Mouse (Mus musculus) hindbrain, embryonic 16.5 days (tissue): Measurements from ENCODE around the gene Snw1. TPM values are rescaled to one million over a fixed set of nuclear protein-coding genes. Genes with fewer than 3 reads are reported as not detected.

Experiments
- ATAC-seq: fragments of 200-750 bp; cut with Nextera tagmentation; 2 replicates; pipeline ENCODE4 v1.8.0; 2017; ENCODE audit warnings: moderate TSS enrichment, moderate library complexity
- H3K27ac ChIP-seq: fragments of 300-500 bp; sonication (generic); 2 replicates; pipeline ENCODE4 v1.5.1; 2014; ENCODE audit warnings: low read depth, mild to moderate bottlenecking, control low read depth, low read length, moderate library complexity
- H3K27me3 ChIP-seq: fragments of 300-500 bp; sonication (generic); replicated peaks from 2 replicates; pipeline ENCODE4 v1.6.1; 2014; ENCODE audit warnings: low read length; ENCODE audit not compliant: control insufficient read depth, insufficient read depth
- H3K36me3 ChIP-seq: fragments of 300-500 bp; sonication (generic); 2 replicates; pipeline ENCODE4 v1.6.1; 2014; ENCODE audit warnings: mild to moderate bottlenecking, low read length, moderate library complexity, mixed read lengths; ENCODE audit not compliant: control insufficient read depth, insufficient read depth
- H3K4me1 ChIP-seq: fragments of 300-500 bp; sonication (generic); 2 replicates; pipeline ENCODE4 v1.6.1; 2014; ENCODE audit warnings: low read depth, low read length; ENCODE audit not compliant: control insufficient read depth, insufficient read depth
- H3K4me2 ChIP-seq: fragments of 300-500 bp; sonication (generic); 2 replicates; pipeline ENCODE4 v1.6.1; 2014; ENCODE audit warnings: mild to moderate bottlenecking, low read length, control low read depth, moderate library complexity
- H3K4me3 ChIP-seq: fragments of 300-500 bp; sonication (generic); 2 replicates; pipeline ENCODE4 v1.5.1; 2014; ENCODE audit warnings: mild to moderate bottlenecking, low read length, control low read depth, moderate library complexity
- H3K9ac ChIP-seq: fragments of 300-500 bp; sonication (generic); 2 replicates; pipeline ENCODE4 v1.6.1; 2014; ENCODE audit warnings: low read depth, mild to moderate bottlenecking, control low read depth, low read length, moderate library complexity
- H3K9me3 ChIP-seq: fragments of 300-500 bp; sonication (generic); 2 replicates; pipeline ENCODE4 v1.6.1; 2014; ENCODE audit warnings: mild to moderate bottlenecking, low read length, moderate library complexity; ENCODE audit not compliant: control insufficient read depth
- WGBS: fragments of 180-500 bp; shearing (Covaris S2); extraction: QIAGEN DNeasy Blood & Tissue Kit; methylation state at CpG from one replicate; pipeline ENCODE4 v1.1.7; 2014; 5-methylcytosine and 5-hydroxymethylcytosine counted together
- polyA plus RNA-seq: library from polyadenylated mRNA; unstranded; fragments of >200 nt; fragmentation: Nextera tagmentation; extraction: Ambion mirVana; gene quantifications from 2 replicates; pipeline ENCODE4 v1.2.1, GENCODE M21; 2015

Gene Snw1
- polyA plus RNA-seq, 1 experiment from 2014 or later: 92.7 TPM

DNA sequence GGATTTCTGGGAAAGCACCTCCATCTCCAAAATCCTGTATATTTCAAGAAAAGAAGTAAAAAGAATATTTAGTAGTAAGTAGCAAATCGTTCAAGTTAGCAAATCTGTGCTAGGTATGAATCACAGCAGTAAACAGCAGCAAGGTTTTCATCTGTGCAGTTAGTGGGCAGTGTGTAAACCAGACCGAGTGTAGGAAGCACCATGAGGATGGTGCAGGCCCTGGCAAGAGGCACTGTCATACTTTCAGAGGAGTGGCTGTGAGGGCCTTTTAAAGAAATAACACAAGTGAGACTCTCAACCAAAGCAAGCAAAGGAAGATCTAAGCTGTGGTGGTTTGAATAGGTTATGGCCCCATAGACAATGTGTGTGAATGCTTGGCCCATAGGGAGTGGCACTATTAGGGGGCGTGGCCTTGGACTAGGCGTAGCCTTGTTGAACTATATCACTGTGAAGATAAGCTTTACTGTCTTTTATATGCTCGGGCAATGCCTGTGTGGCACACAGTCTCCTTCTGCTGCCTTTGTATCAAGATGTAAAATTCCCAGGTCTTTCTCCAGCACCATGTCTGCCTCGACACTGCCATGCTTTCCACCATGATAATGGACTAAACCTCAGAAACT, 7.3 kb downstream of the Snw1 start:
- 95% methylated on average over 6 of the region's 6 CpGs for WGBS
- no peak overlapping the region for H3K27ac ChIP-seq
- H3K36me3 ChIP-seq: peaks cover 21% of the 10 kb centered on the region
- ATAC-seq: no peak
- H3K9me3 ChIP-seq: no peaks in the 10 kb centered on the region
- no peaks in the 10 kb centered on the region for H3K27me3 ChIP-seq
- H3K4me1 ChIP-seq: no peaks in the 10 kb centered on the region
- H3K4me3 ChIP-seq: no peak overlapping the region
- no peak overlapping the region for H3K9ac ChIP-seq
- H3K4me2 ChIP-seq: no peak overlapping the region

DNA sequence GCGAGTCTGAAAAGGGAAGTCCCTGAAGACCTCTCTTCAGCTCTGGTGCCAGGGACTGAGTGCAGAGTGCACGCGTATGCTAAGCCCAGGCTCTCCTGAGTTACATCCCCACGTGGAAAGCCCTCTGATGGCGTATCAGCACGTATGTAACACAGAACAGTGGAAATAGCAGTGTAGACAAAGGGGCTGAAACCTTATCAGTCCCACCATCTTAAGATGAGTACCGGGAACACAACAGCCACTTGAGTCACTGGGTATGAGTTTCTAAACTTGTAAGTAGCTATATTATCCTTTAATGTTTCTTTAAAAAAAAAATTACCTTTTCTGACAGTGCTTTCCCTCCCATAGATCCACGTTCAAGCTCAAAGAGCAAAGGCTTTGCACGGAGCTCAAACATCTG, 22.6 kb downstream of the Snw1 start:
- no peak overlapping the region for H3K9ac ChIP-seq
- no peaks in the 10 kb centered on the region for H3K9me3 ChIP-seq
- H3K27me3 ChIP-seq: no peaks in the 10 kb centered on the region
- peaks cover 46% of the 10 kb centered on the region for H3K36me3 ChIP-seq
- H3K27ac ChIP-seq: no peak overlapping the region
- WGBS: 91% methylated on average over 9 of the region's 9 CpGs
- H3K4me1 ChIP-seq: peaks cover 8% of the 10 kb centered on the region
- ATAC-seq: no peak
- no peak overlapping the region for H3K4me3 ChIP-seq
- H3K4me2 ChIP-seq: no peak overlapping the region

DNA sequence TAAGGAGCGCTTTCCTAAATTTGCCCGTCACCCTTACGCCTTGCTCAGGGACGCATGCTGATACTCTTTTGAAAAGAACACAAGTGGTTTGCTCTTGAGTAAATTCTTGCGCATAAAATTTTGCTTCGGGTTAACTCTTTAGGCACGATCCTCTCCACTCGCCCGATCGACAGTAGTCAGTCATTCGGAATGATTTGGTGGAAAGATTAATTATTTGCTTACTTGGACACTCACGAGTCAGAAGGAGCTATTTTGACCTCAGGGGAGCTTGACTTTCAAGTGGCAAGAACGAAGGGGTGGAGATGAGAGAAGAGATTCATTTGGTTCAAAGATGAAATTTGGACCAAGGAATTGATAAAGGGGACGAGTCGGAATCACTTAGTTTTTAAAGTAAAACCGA, 27.9 kb downstream of the Snw1 start:
- Histone ChIP-seq H3K4me3 (peak overlapping the region; percentile 85), H3K9ac (peak overlapping the region; percentile 86), H3K27me3 (no peaks in the 10 kb centered on the region), H3K36me3 (peaks cover 12% of the 10 kb centered on the region), H3K9me3 (no peaks in the 10 kb centered on the region), H3K4me2 (peak overlapping the region; percentile 95), H3K27ac (no peak overlapping the region; the same call in 1 of the 2 replicates), H3K4me1 (peaks cover 21% of the 10 kb centered on the region)
- no peak for ATAC-seq
- 5% methylated on average over 16 of the region's 16 CpGs for WGBS

DNA sequence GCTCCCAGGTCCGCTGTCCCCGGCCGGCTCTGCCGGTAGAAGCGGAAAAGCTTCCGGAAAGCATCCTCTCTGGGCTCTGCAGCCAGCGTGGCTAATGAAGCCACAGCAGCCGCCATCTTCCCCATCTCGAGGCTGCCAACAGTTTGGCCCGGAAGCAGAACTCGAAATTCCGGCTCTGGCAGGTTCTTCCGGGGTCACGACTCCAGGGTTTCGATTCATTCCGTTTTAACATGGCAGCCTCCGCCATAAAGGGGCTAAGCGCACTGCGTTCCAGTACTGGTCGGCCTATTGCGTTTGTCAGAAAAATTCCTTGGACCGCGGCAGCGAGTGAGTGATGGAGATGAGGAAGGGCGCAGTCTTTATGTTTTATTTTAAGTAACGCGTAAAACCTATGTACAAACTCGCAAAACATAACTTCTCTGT, 28.4 kb downstream of the Snw1 start, which contains the start of the genes Slirp and Alkbh1:
Slirp (plus strand) TSS at position 197 of the 423 bp plus-strand sequence.
Alkbh1 (minus strand) TSS at position 318 of the 423 bp plus-strand sequence.
- Histone ChIP-seq H3K27ac (peak within 1 kb of the TSS; percentile 85), H3K4me2 (peak within 1 kb of the TSS; percentile 95), H3K9me3 (no peaks in the 10 kb centered on the region), H3K9ac (peak within 1 kb of the TSS; percentile 86), H3K36me3 (peaks cover 10% of the 10 kb centered on the region; the same call in 1 of the 2 replicates), H3K4me1 (peaks cover 21% of the 10 kb centered on the region), H3K27me3 (no peaks in the 10 kb centered on the region), H3K4me3 (peak within 1 kb of the TSS; percentile 85)
- WGBS: under 1% methylated on average over 28 of the region's 28 CpGs
- ATAC-seq: peak; percentile 96

GRCm38 (mm10) chr12:87443115-87443699, 28.9 kb downstream of the Snw1 start:
- Histone ChIP-seq H3K36me3 (peaks cover 9% of the 10 kb centered on the region), H3K27me3 (no peaks in the 10 kb centered on the region), H3K4me2 (peak overlapping the region; percentile 74), H3K27ac (peak overlapping the region; percentile 85), H3K4me1 (peaks cover 21% of the 10 kb centered on the region), H3K9me3 (no peaks in the 10 kb centered on the region), H3K9ac (peak overlapping the region; percentile 86), H3K4me3 (peak overlapping the region; percentile 85)
- WGBS: under 1% methylated on average over 33 of the region's 33 CpGs
- ATAC-seq: peak; percentile 90

DNA sequence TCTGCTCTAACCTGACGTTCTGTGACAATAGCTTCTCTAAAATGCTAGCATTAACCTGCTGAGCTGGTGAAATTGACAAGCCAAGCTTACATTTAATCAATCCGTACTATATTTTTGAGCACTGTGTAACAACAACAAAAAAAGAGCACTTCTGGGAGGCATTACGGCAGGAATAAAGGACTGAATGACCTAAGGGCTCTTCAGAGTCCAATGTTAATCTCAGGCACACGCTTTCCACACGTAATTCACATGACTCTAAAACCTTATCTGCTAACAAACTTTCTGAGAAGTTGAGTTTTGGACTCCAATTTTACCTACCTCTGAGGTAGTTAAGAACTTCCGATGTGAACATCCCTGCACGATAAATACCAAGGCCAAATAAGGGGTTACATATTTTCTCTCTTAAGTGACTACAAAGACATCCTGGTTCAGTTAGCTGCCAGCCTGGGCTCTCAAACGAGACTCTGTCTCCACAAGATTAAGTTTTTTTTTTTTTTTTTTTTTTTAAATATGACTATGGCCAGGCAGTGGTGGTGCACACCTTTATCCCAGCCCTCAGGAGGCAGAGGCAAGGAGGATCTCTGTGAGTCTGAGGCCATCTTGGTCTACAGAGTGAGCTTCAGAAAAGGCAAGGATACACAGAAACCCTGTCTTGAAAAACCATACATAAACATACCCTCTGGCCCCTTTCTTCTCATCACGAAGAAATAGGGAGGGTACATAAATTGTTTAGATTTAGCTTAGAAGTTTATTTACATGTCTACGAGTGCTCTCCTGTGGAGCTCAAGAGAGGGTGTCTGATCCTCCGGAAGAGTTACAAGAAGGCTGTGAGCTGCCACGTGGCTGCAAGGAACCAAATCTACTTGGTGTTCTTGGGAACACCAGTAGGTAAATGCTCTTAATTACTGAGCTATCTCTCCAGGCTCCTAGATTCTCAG, 29.6 kb downstream of the Snw1 start:
- Histone ChIP-seq H3K4me2 (peak overlapping the region; percentile 74), H3K27ac (no peak overlapping the region), H3K9ac (peak overlapping the region; percentile 62), H3K9me3 (no peaks in the 10 kb centered on the region), H3K4me1 (peaks cover 21% of the 10 kb centered on the region), H3K27me3 (no peaks in the 10 kb centered on the region), H3K36me3 (peaks cover 12% of the 10 kb centered on the region), H3K4me3 (peak overlapping the region; percentile 85)
- no peak for ATAC-seq
- 34% methylated on average over 12 of the region's 12 CpGs for WGBS

GRCm38 (mm10) chr12:87428885-87429284, 43.2 kb downstream of the Snw1 start:
- no peak overlapping the region for H3K9ac ChIP-seq
- WGBS: 82% methylated on average over 8 of the region's 8 CpGs
- peaks cover 50% of the 10 kb centered on the region for H3K36me3 ChIP-seq
- H3K27ac ChIP-seq: no peak overlapping the region
- H3K27me3 ChIP-seq: no peaks in the 10 kb centered on the region
- ATAC-seq: no peak
- H3K4me1 ChIP-seq: no peaks in the 10 kb centered on the region
- H3K4me2 ChIP-seq: no peak overlapping the region
- H3K9me3 ChIP-seq: no peaks in the 10 kb centered on the region
- H3K4me3 ChIP-seq: no peak overlapping the region

DNA sequence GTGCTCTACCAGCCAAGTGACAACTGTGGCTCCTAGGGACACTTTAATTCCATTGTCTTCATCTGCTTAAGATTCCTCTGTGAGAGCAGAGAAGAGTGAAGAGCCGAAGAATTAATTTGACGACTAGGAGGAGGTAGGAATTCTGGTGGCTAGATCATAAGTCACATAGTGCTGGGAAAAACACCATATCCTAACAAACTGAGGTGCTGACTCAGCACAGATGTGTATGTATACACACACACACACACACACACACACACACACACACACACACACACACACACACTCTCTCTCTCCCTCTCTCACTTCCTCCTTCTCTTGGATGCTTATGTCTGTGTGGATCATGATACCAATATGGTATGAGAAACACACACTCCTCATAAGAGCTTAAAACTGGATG, 43.8 kb downstream of the Snw1 start:
- ATAC-seq: no peak
- peaks cover 45% of the 10 kb centered on the region for H3K36me3 ChIP-seq

More for the DNA sequence above, 43.8 kb downstream of the Snw1 start:
- H3K4me3 ChIP-seq: no peak overlapping the region
- no peak overlapping the region for H3K4me2 ChIP-seq
- H3K9me3 ChIP-seq: no peaks in the 10 kb centered on the region
- H3K27ac ChIP-seq: no peak overlapping the region
- no peak overlapping the region for H3K9ac ChIP-seq
- H3K27me3 ChIP-seq: no peaks in the 10 kb centered on the region
- no peaks in the 10 kb centered on the region for H3K4me1 ChIP-seq
- 88% methylated on average over 2 of the region's 2 CpGs for WGBS
